Mouse (Mus musculus): ENCODE data around the gene Hhatl.

DNA sequence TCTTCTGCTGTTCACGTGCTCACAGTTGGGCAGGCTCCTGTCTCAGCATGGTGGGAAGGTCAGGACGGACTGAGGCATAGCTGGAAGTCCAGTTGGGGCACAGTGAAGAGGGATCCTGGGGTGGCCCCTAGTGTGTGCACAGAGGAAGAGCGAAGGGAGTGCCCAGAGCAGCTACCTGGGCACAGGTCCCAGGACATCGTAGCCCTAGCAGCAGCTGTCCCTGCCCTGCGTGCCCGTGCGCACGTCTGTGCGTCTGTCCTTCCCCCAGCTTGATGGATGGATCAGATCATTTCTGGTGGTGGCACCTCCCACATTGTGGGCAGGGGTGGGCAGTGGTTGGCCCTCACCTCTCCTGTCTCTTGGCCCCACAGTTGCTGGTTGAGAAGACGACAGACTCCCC is 30.1 kb downstream of the Hhatl start:
- TF ChIP-seq CTCF (conservative IDR thresholded peaks at IDR 0.05; ENCODE audit: low read length) (no peak), NANOG (IDR thresholded peaks at IDR 0.05; ENCODE audit: borderline replicate concordance, low read length) (no peak)
